Mouse (Mus musculus) common myeloid progenitor, adult 5-6 weeks (primary cell): Measurements from ENCODE around the gene Ccdc105. TPM values are rescaled to one million over a fixed set of nuclear protein-coding genes. Genes with fewer than 3 reads are reported as not detected.

Experiments used
- ATAC-seq: replicated peaks from 2 replicates; pipeline ENCODE4 v1.8.0; 2016; ENCODE audit warnings: low read depth, mild to moderate bottlenecking, moderate TSS enrichment, inconsistent platforms; ENCODE audit not compliant: poor library complexity, severe bottlenecking
- total RNA-seq: library from RNA; stranded (forward); fragments of 200-1000, 187-1606 nt; gene quantifications from 2 replicates; pipeline ENCODE4 v1.2.3, GENCODE M21; 2017

The Ccdc105 gene
- total RNA-seq, 1 experiment from 2014 or later = not detected

- ATAC-seq = no peak
Observed at GRCm38 (mm10) chr10:78718056-78718455, 34.8 kb downstream of the Ccdc105 start, which contains the start of gene Casp14. Casp14 (minus strand) TSS chr10:78718294.

GRCm38 (mm10) chr10:78716231-78716630 is 36.6 kb downstream of the Ccdc105 start:
- no peak for ATAC-seq

GRCm38 (mm10) chr10:78715156-78715555 is 37.7 kb downstream of the Ccdc105 start:
- ATAC-seq = no peak

GRCm38 (mm10) chr10:78714129-78714528 is 38.7 kb downstream of the Ccdc105 start:
- peak; percentile 56 for ATAC-seq

- ATAC-seq = no peak
Observed at GRCm38 (mm10) chr10:78710706-78711105, 42.2 kb downstream of the Ccdc105 start.

- no peak for ATAC-seq
Observed at GRCm38 (mm10) chr10:78700881-78701280, 52.0 kb downstream of the Ccdc105 start.

Other genes with a start within 250 kb of the Ccdc105 start
- not detected in 2 replicates for gene Olfr1358, start 235.6 kb downstream of the Ccdc105 start, total RNA-seq
- 15.2 and 16.9 TPM in 2 replicates for gene Ilvbl, start 178.7 kb downstream of the Ccdc105 start, total RNA-seq
- 1.9 and 2.2 TPM in 2 replicates for gene Syde1, start 161.1 kb downstream of the Ccdc105 start, total RNA-seq
- gene Olfr1357, start 135.0 kb downstream of the Ccdc105 start, total RNA-seq = not detected in 2 replicates
- gene Casp14, start 34.8 kb downstream of the Ccdc105 start, total RNA-seq = not detected in 2 replicates
- gene Slc1a6, start 27.4 kb upstream of the Ccdc105 start, total RNA-seq = not detected in 2 replicates
- not detected in 2 replicates for gene Olfr1356, start 99.1 kb upstream of the Ccdc105 start, total RNA-seq
- not detected in 2 replicates for gene Olfr1355, start 122.5 kb upstream of the Ccdc105 start, total RNA-seq
- not detected in 2 replicates for gene Olfr1354, start 160.1 kb upstream of the Ccdc105 start, total RNA-seq
- gene Olfr8, start 197.6 kb upstream of the Ccdc105 start, total RNA-seq = not detected in 2 replicates
- not detected in 2 replicates for gene Olfr1353, start 210.2 kb upstream of the Ccdc105 start, total RNA-seq
- not detected in 2 replicates for gene Olfr1352, start 228.0 kb upstream of the Ccdc105 start, total RNA-seq